Mouse (Mus musculus): ENCODE data around the gene Cetn3. TPM values are rescaled to one million over a fixed set of nuclear protein-coding genes. Genes with fewer than 3 reads are reported as not detected.

Gene Cetn3
- total RNA-seq, 2 experiments from 2014 or later, result 119 to 127 TPM

GRCm38 (mm10) chr13:81824576-81825330 lies 41.9 kb downstream of the Cetn3 start:
- DNase-seq, result no peak

- no peak for DNase-seq
These were observed 45.6 kb downstream of the Cetn3 start for GRCm38 (mm10) chr13:81828486-81828885.

GRCm38 (mm10) chr13:81831838-81832237 lies 49.0 kb downstream of the Cetn3 start:
- DNase-seq, result no peak

GRCm38 (mm10) chr13:81836386-81837177 lies 53.7 kb downstream of the Cetn3 start:
- no peak for DNase-seq

- DNase-seq, result no peak
These were observed 55.1 kb downstream of the Cetn3 start for GRCm38 (mm10) chr13:81838016-81838415.

GRCm38 (mm10) chr13:81838948-81839347 lies 56.1 kb downstream of the Cetn3 start:
- no peak for DNase-seq

GRCm38 (mm10) chr13:81840246-81840645 lies 57.4 kb downstream of the Cetn3 start:
- no peak for DNase-seq

GRCm38 (mm10) chr13:81840646-81841045 lies 57.8 kb downstream of the Cetn3 start:
- no peak for DNase-seq

- no peak for DNase-seq
These were observed 59.4 kb downstream of the Cetn3 start for GRCm38 (mm10) chr13:81842278-81842677.

Other genes with a start within 250 kb of the Cetn3 start
- 1 to 10 TPM; 1.5 to 2.0 TPM for gene Adgrv1, start 149.9 kb upstream of the Cetn3 start, total RNA-seq (2021)
- gene Lysmd3, start 125.4 kb upstream of the Cetn3 start, total RNA-seq (2021), result 10 to 100 TPM; 15.9 to 20.3 TPM
- gene Polr3g, start 72.1 kb upstream of the Cetn3 start, total RNA-seq (2021), result 1 to 10 TPM; 3.4 to 4.4 TPM
- 1 to 10 TPM; 2.4 to 3.0 TPM for gene Mblac2, start 71.7 kb upstream of the Cetn3 start, total RNA-seq (2021)

Measured in heart, postnatal 4 days (tissue).